Mouse (Mus musculus) midbrain, embryonic 11.5 days (tissue): Measurements from ENCODE around the gene Rps12. TPM values are rescaled to one million over a fixed set of nuclear protein-coding genes. Genes with fewer than 3 reads are reported as not detected.

Experiments used
- ATAC-seq: fragments of 200-750 bp; cut with Nextera tagmentation; 2 replicates; pipeline ENCODE4 v1.8.0; 2017; ENCODE audit warnings: moderate TSS enrichment, moderate library complexity; ENCODE audit not compliant: low FRiP score
- DNase-seq: peaks from one replicate; pipeline ENCODE4 v3.0.0; 2015; ENCODE audit warnings: low spot score; ENCODE audit errors: missing footprints
- H3K27ac ChIP-seq: fragments of 300-500 bp; sonication (generic); 2 replicates; pipeline ENCODE4 v1.5.1; 2014; ENCODE audit warnings: low read depth, low read length
- H3K27me3 ChIP-seq: fragments of 300-500 bp; sonication (generic); 2 replicates; pipeline ENCODE4 v1.6.1; 2014; ENCODE audit warnings: mild to moderate bottlenecking, low read length, moderate library complexity, mixed read lengths; ENCODE audit not compliant: control insufficient read depth, insufficient read depth
- H3K36me3 ChIP-seq: fragments of 300-500 bp; sonication (generic); 2 replicates; pipeline ENCODE4 v1.6.1; 2014; ENCODE audit warnings: mild to moderate bottlenecking, low read length, moderate library complexity, mixed read lengths; ENCODE audit not compliant: control insufficient read depth, insufficient read depth
- H3K4me1 ChIP-seq: fragments of 300-500 bp; sonication (generic); 2 replicates; pipeline ENCODE4 v1.6.1; 2014; ENCODE audit warnings: low read length; ENCODE audit not compliant: control insufficient read depth, insufficient read depth
- H3K4me2 ChIP-seq: fragments of 300-500 bp; sonication (generic); 2 replicates; pipeline ENCODE4 v1.6.1; 2014; ENCODE audit warnings: mild to moderate bottlenecking, moderate library complexity
- H3K4me3 ChIP-seq: fragments of 300-500 bp; sonication (generic); 2 replicates; pipeline ENCODE4 v1.5.1; 2014; ENCODE audit warnings: low read depth, low read length
- H3K9ac ChIP-seq: fragments of 300-500 bp; sonication (generic); 2 replicates; pipeline ENCODE4 v1.6.1; 2014; ENCODE audit warnings: low read length
- H3K9me3 ChIP-seq: fragments of 300-500 bp; sonication (generic); 2 replicates; pipeline ENCODE4 v1.6.1; 2016; ENCODE audit warnings: low read length; ENCODE audit not compliant: control insufficient read depth
- WGBS: fragments of 180-500 bp; shearing (Covaris S2); extraction: QIAGEN DNeasy Blood & Tissue Kit; methylation state at CpG from one replicate; pipeline ENCODE4 v1.1.7; 2014; 5-methylcytosine and 5-hydroxymethylcytosine counted together
- polyA plus RNA-seq: library from polyadenylated mRNA; unstranded; fragments of >200 nt; fragmentation: Nextera tagmentation; extraction: Ambion mirVana; gene quantifications from 2 replicates; pipeline ENCODE4 v1.2.1, GENCODE M21; 2014

Gene Rps12
- polyA plus RNA-seq, 1 experiment from 2014 or later: 132 TPM

- no peak overlapping the region for H3K4me3 ChIP-seq
- no peak overlapping the region for H3K9ac ChIP-seq
- WGBS: 85% methylated on average over 11 of the region's 11 CpGs
- H3K36me3 ChIP-seq: peaks cover 5% of the 10 kb centered on the region; the same call in 1 of the 2 replicates
- ATAC-seq: no peak
- no peak overlapping the region for H3K27ac ChIP-seq
- no peak for DNase-seq
- H3K27me3 ChIP-seq: no peaks in the 10 kb centered on the region
- no peak overlapping the region for H3K4me2 ChIP-seq
- H3K9me3 ChIP-seq: no peaks in the 10 kb centered on the region
- H3K4me1 ChIP-seq: peaks cover 7% of the 10 kb centered on the region
Observed at GRCm38 (mm10) chr10:23781760-23782735, 5.0 kb downstream of the Rps12 start.

- WGBS: 90% methylated on average over 6 of the region's 6 CpGs
- Histone ChIP-seq H3K4me1 (peaks cover under 1% of the 10 kb centered on the region; the same call in 1 of the 2 replicates), H3K27me3 (no peaks in the 10 kb centered on the region), H3K9ac (no peak overlapping the region), H3K27ac (no peak overlapping the region), H3K4me2 (no peak overlapping the region), H3K4me3 (no peak overlapping the region), H3K36me3 (peaks cover 5% of the 10 kb centered on the region; the same call in 1 of the 2 replicates), H3K9me3 (no peaks in the 10 kb centered on the region)
- DNase-seq (no peak), ATAC-seq (no peak)
Observed at GRCm38 (mm10) chr10:23780539-23781275, 6.4 kb downstream of the Rps12 start.

GRCm38 (mm10) chr10:23777288-23777945 lies 9.7 kb downstream of the Rps12 start:
- ATAC-seq (peak; percentile 75), DNase-seq (no peak)
- 39% methylated on average over 5 of the region's 5 CpGs for WGBS

GRCm38 (mm10) chr10:23754166-23754565 lies 32.9 kb downstream of the Rps12 start:
- no peak overlapping the region for H3K9ac ChIP-seq
- 78% methylated on average over 7 of the region's 7 CpGs for WGBS
- no peak overlapping the region for H3K27ac ChIP-seq
- no peak overlapping the region for H3K4me2 ChIP-seq
- ATAC-seq: no peak
- no peaks in the 10 kb centered on the region for H3K9me3 ChIP-seq
- H3K4me1 ChIP-seq: no peaks in the 10 kb centered on the region
- no peaks in the 10 kb centered on the region for H3K36me3 ChIP-seq
- no peak for DNase-seq
- no peaks in the 10 kb centered on the region for H3K27me3 ChIP-seq
- H3K4me3 ChIP-seq: no peak overlapping the region

More at GRCm38 (mm10) chr10:23777288-23777945, 9.7 kb downstream of the Rps12 start:
- no peaks in the 10 kb centered on the region for H3K4me1 ChIP-seq
- no peaks in the 10 kb centered on the region for H3K27me3 ChIP-seq
- no peak overlapping the region for H3K4me2 ChIP-seq
- H3K36me3 ChIP-seq: no peaks in the 10 kb centered on the region; the same call in 1 of the 2 replicates
- no peak overlapping the region for H3K4me3 ChIP-seq
- H3K9me3 ChIP-seq: no peaks in the 10 kb centered on the region
- H3K9ac ChIP-seq: no peak overlapping the region
- no peak overlapping the region for H3K27ac ChIP-seq

Other genes starting within 250 kb of the Rps12 start
- gene Slc18b1, start 9.7 kb upstream of the Rps12 start, polyA plus RNA-seq: 14.5 and 16.6 TPM in 2 replicates
- not detected in 2 replicates for gene Vnn3, start 64.2 kb upstream of the Rps12 start, polyA plus RNA-seq
- gene Vnn1, start 107.4 kb upstream of the Rps12 start, polyA plus RNA-seq: 2.6 and 2.9 TPM in 2 replicates
- not detected in 2 replicates for gene Taar1, start 133.1 kb upstream of the Rps12 start, polyA plus RNA-seq
- gene Taar2, start 151.3 kb upstream of the Rps12 start, polyA plus RNA-seq: not detected in 2 replicates
- not detected in 2 replicates for gene Taar3, start 162.3 kb upstream of the Rps12 start, polyA plus RNA-seq
- gene Taar4, start 173.2 kb upstream of the Rps12 start, polyA plus RNA-seq: not detected in 2 replicates
- not detected in 2 replicates for gene Taar5, start 183.4 kb upstream of the Rps12 start, polyA plus RNA-seq
- not detected in 2 replicates for gene Taar6, start 198.4 kb upstream of the Rps12 start, polyA plus RNA-seq
- gene Taar7a, start 206.2 kb upstream of the Rps12 start, polyA plus RNA-seq: not detected in 2 replicates
- gene Taar7b, start 212.7 kb upstream of the Rps12 start, polyA plus RNA-seq: not detected in 2 replicates
- gene Taar7d, start 239.9 kb upstream of the Rps12 start, polyA plus RNA-seq: not detected in 2 replicates